In the genomic region with DNA sequence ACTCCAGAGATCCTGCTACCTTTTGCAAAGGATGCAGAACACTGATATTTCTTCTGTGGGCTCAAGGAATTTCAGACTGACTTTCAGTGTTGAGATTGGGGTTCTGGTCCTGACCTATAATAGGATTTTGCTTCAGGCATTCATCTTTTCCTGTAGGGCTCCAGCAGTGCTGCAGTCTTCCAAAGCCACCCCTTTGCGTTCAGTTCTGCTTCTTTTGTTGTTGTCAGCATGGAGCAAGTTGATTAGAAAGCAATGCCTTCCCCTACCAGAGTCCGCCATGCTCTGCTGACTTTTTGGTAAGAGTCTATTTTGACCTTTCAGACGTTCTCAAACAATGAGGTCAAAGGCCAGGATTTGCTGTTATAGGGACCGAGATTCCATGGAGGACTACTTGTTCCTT, we compare ENCODE assay signal across 19 mouse cellular contexts.
DNase-seq lines count a peak whose midpoint lies in the region; ATAC-seq lines count a peak whose summit lies in the region.
"Had no signal": no experiment of that assay in that cellular context is flagged by ENCODE, and none has a peak within 500 bp of the region (broad histone marks: within the 10 kb centered on the region; RNA-seq: fewer than 3 reads in every experiment).

No protein-coding gene starts in this region.

- no peak overlapping the region for H3K27ac ChIP-seq in forebrain, embryonic 10.5 days
- no peak overlapping the region for H3K27ac ChIP-seq in forebrain, embryonic 15.5 days (replicated peaks)
- peak overlapping the region; percentile 54; the same call in 1 of the 2 replicates for H3K27ac ChIP-seq in kidney, embryonic 15.5 days
- H3K27ac ChIP-seq in midbrain, embryonic 11.5 days (ENCODE audit: low read depth, low read length): no peak overlapping the region
- no peak overlapping the region for H3K27ac ChIP-seq in midbrain, embryonic 15.5 days
- H3K27ac ChIP-seq: heart, embryonic 13.5 days; hindbrain, embryonic 15.5 days had no signal

- H3K4me3 ChIP-seq in forebrain, embryonic 10.5 days: no peak overlapping the region
- no peak overlapping the region for H3K4me3 ChIP-seq in forebrain, embryonic 15.5 days
- no peak overlapping the region for H3K4me3 ChIP-seq in kidney, embryonic 15.5 days (replicated peaks)
- H3K4me3 ChIP-seq in midbrain, embryonic 11.5 days (ENCODE audit: low read depth, low read length): no peak overlapping the region
- no peak overlapping the region for H3K4me3 ChIP-seq in midbrain, embryonic 15.5 days
- H3K4me3 ChIP-seq: heart, embryonic 13.5 days; hindbrain, embryonic 15.5 days had no signal

- 6% methylated on average over 4 of the region's 4 CpGs for WGBS in forebrain, embryonic 10.5 days
- 7% methylated on average over 4 of the region's 4 CpGs for WGBS in forebrain, embryonic 15.5 days
- 49% methylated on average over 4 of the region's 4 CpGs for WGBS in kidney, embryonic 15.5 days
- WGBS in midbrain, embryonic 11.5 days: 4% methylated on average over 4 of the region's 4 CpGs
- 10% methylated on average over 4 of the region's 4 CpGs for WGBS in midbrain, embryonic 15.5 days

- DNase-seq in forebrain, embryonic 10.5 days (ENCODE audit: extremely low spot score, low spot score): peak; percentile 15
- DNase-seq in kidney, postnatal 4 days: no peak
- peak; percentile 85 for DNase-seq in midbrain, embryonic 11.5 days (ENCODE audit: low spot score, missing footprints)
- DNase-seq in spleen, postnatal 36 days (ENCODE audit: low spot score in 2 of 2): no peak
- no peak for DNase-seq in layer of hippocampus, postnatal 36 days
- DNase-seq: adrenal gland, postnatal 14 days; cerebellum, adult 11-12 months; cerebellum, adult 9-10 months; cerebellum, postnatal 25 days; gastrocnemius, postnatal 36 days; heart, adult 11 months; heart, postnatal 36 days had no signal

- H3K4me2 ChIP-seq in forebrain, embryonic 15.5 days (replicated peaks): no peak overlapping the region
- no peak overlapping the region for H3K4me2 ChIP-seq in kidney, embryonic 15.5 days
- H3K4me2 ChIP-seq in midbrain, embryonic 11.5 days: no peak overlapping the region
- H3K4me2 ChIP-seq in midbrain, embryonic 15.5 days: no peak overlapping the region
- H3K4me2 ChIP-seq: heart, embryonic 13.5 days; hindbrain, embryonic 15.5 days had no signal

- no peaks in the 10 kb centered on the region for H3K9me3 ChIP-seq in forebrain, embryonic 10.5 days
- H3K9me3 ChIP-seq in forebrain, embryonic 15.5 days: no peaks in the 10 kb centered on the region
- H3K9me3 ChIP-seq in kidney, embryonic 15.5 days (replicated peaks): no peaks in the 10 kb centered on the region
- no peaks in the 10 kb centered on the region for H3K9me3 ChIP-seq in midbrain, embryonic 11.5 days (ENCODE audit: control insufficient read depth, low read length)
- H3K9me3 ChIP-seq in midbrain, embryonic 15.5 days: no peaks in the 10 kb centered on the region
- H3K9me3 ChIP-seq: heart, embryonic 13.5 days; hindbrain, embryonic 15.5 days had no signal

- H3K36me3 ChIP-seq in forebrain, embryonic 10.5 days (replicated peaks): no peaks in the 10 kb centered on the region
- no peaks in the 10 kb centered on the region for H3K36me3 ChIP-seq in forebrain, embryonic 15.5 days
- no peaks in the 10 kb centered on the region for H3K36me3 ChIP-seq in kidney, embryonic 15.5 days
- no peaks in the 10 kb centered on the region for H3K36me3 ChIP-seq in midbrain, embryonic 11.5 days (ENCODE audit: control insufficient read depth, insufficient read depth, low read length)
- H3K36me3 ChIP-seq in midbrain, embryonic 15.5 days (replicated peaks): no peaks in the 10 kb centered on the region
- H3K36me3 ChIP-seq: heart, embryonic 13.5 days; hindbrain, embryonic 15.5 days had no signal

- peaks cover 12% of the 10 kb centered on the region for H3K4me1 ChIP-seq in forebrain, embryonic 10.5 days
- H3K4me1 ChIP-seq in forebrain, embryonic 15.5 days: no peaks in the 10 kb centered on the region
- H3K4me1 ChIP-seq in kidney, embryonic 15.5 days: no peaks in the 10 kb centered on the region
- H3K4me1 ChIP-seq in midbrain, embryonic 11.5 days (ENCODE audit: control insufficient read depth, insufficient read depth, low read length): peaks cover 4% of the 10 kb centered on the region; the same call in 1 of the 2 replicates
- H3K4me1 ChIP-seq in midbrain, embryonic 15.5 days: no peaks in the 10 kb centered on the region
- H3K4me1 ChIP-seq: heart, embryonic 13.5 days; hindbrain, embryonic 15.5 days had no signal

- no peak for ATAC-seq in forebrain, embryonic 15.5 days (replicated peaks)
- no peak for ATAC-seq in kidney, embryonic 15.5 days (replicated peaks; ENCODE audit: low FRiP score)
- peak; percentile 52; the same call in 1 of the 2 replicates for ATAC-seq in midbrain, embryonic 11.5 days (ENCODE audit: low FRiP score)
- ATAC-seq in midbrain, embryonic 15.5 days (replicated peaks): no peak
- ATAC-seq: activated CD4-positive, CD25-positive, alpha-beta regulatory T cell, adult 4 months; forebrain, embryonic 14.5 days had no signal

- H3K27me3 ChIP-seq in forebrain, embryonic 10.5 days (ENCODE audit: poor library complexity, severe bottlenecking): peaks cover 20% of the 10 kb centered on the region
- no peaks in the 10 kb centered on the region for H3K27me3 ChIP-seq in forebrain, embryonic 15.5 days
- H3K27me3 ChIP-seq in kidney, embryonic 15.5 days: no peaks in the 10 kb centered on the region
- no peaks in the 10 kb centered on the region for H3K27me3 ChIP-seq in midbrain, embryonic 11.5 days (ENCODE audit: control insufficient read depth, insufficient read depth, low read length)
- H3K27me3 ChIP-seq in midbrain, embryonic 15.5 days (replicated peaks): no peaks in the 10 kb centered on the region
- H3K27me3 ChIP-seq: heart, embryonic 13.5 days; hindbrain, embryonic 15.5 days had no signal

- no peak overlapping the region for H3K9ac ChIP-seq in forebrain, embryonic 15.5 days (replicated peaks)
- no peak overlapping the region for H3K9ac ChIP-seq in kidney, embryonic 15.5 days
- H3K9ac ChIP-seq in midbrain, embryonic 11.5 days (ENCODE audit: low read length): no peak overlapping the region
- H3K9ac ChIP-seq in midbrain, embryonic 15.5 days: no peak overlapping the region
- H3K9ac ChIP-seq: heart, embryonic 13.5 days; hindbrain, embryonic 15.5 days had no signal

Comparison
In these comparisons a context has a peak if more than half of its experiments do, and no peak if none do; other contexts are left out.
1. DNase-seq: peak in forebrain, embryonic 10.5 days (single experiment) and midbrain, embryonic 11.5 days (single experiment); none in kidney, postnatal 4 days (0 of 2), spleen, postnatal 36 days (0 of 2) and layer of hippocampus, postnatal 36 days (0 of 2).